Mouse (Mus musculus): ENCODE results near the gene Tango6. TPM values are rescaled to one million over a fixed set of nuclear protein-coding genes. Genes with fewer than 3 reads are reported as not detected.
"Not testable (repeated sequence)": the region's sequence is repeated elsewhere in the genome, so short reads cannot be mapped to it uniquely, and the experiment has no call there.

The Tango6 gene
- total RNA-seq, 2 experiments from 2014 or later = 6.5 to 6.9 TPM

- intact Hi-C loops (cut with DNase I) = loop anchor here (5.0 kb wide), 2 partner anchors 98 to 153 kb away; no protein-coding TSS in a partner anchor
- H3K27ac ChIP-seq = no peak overlapping the region
- peak overlapping the region; percentile 66 for H3K4me3 ChIP-seq
- DNase-seq (ENCODE audit: extremely low spot score in 1 of 2, low spot score in 2 of 2) = peak; percentile 69 to 71
- peak; percentile 49 for TF ChIP-seq CTCF (IDR thresholded peaks at IDR 0.05)
These were observed 187.9 kb downstream of the Tango6 start for GRCm38 (mm10) chr8:106870537-106871327.

GRCm38 (mm10) chr8:106871328-106871926 lies 188.6 kb downstream of the Tango6 start:
- intact Hi-C loops (cut with DNase I) = loop anchor here (5.0 kb wide), 2 partner anchors 99 to 154 kb away; no protein-coding TSS in a partner anchor
- DNase-seq (ENCODE audit: extremely low spot score in 1 of 2, low spot score in 2 of 2) = no peak
- Histone ChIP-seq H3K4me3 (peak overlapping the region; percentile 66), H3K27ac (no peak overlapping the region)
- no peak for TF ChIP-seq CTCF (IDR thresholded peaks at IDR 0.05)

DNA sequence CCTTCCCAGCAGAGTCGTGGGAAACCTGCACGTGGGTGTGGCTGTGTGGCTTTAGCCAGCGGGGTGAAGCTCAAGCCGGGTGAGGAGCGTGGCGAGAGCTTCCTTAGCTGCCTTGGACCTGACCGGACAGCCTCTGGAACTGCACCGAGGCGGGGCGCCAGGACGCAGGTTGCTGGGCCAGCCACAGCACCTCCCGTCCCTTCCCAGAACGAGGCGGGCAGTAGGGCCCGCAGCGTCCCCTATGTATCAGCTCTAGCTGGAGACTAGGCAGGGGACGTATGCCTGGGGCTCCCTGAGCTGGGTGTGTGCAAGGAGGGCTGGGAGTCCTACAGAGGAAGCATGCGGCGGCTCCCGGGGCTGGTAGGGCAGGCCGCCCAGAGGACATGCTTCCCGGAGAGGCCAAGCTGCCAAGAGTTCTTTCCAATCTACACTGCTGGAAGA lies 189.1 kb downstream of the Tango6 start:
- no peak; the same call in 1 of the 2 replicates for TF ChIP-seq CTCF (IDR thresholded peaks at IDR 0.05)
- no peak overlapping the region for H3K27ac ChIP-seq
- DNase-seq (ENCODE audit: extremely low spot score in 1 of 2, low spot score in 2 of 2) = peak; percentile 36 to 43
- H3K4me3 ChIP-seq = peak overlapping the region; percentile 66
- intact Hi-C loops (cut with DNase I) = loop anchor here (5.0 kb wide), 2 partner anchors 100 to 155 kb away; no protein-coding TSS in a partner anchor

DNA sequence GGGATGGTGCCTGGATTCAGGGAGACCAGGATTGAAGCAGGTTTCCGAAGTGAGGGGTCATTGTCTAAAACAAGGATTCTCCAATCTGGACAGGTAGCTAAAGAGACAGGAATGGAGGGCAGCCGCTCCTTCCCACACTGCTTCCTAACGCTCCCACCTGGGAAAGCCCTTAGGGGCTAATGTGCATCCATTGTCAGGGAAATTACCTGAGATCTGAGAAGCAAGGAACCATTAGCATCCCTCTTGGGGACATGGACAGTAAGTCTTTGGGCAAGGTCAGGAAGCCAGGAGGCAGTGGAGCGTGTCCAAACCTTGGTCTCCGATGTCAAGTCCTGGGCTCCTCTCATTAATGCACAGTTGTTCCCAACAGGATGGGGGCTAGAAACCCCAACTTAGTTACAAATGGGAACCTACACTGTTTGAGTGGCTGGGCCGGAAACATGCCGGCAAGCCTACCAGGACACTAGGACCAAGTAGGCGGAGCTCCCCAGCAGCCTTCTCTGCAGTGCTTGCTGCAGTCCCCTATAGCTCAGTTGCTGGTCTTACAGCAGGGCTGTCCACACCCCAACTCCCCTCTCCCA lies 189.7 kb downstream of the Tango6 start:
- no peak for DNase-seq (ENCODE audit: extremely low spot score in 1 of 2, low spot score in 2 of 2)
- TF ChIP-seq CTCF (IDR thresholded peaks at IDR 0.05) = no peak
- H3K27ac ChIP-seq = no peak overlapping the region
- intact Hi-C loops (cut with DNase I) = loop anchor here (5.0 kb wide), 2 partner anchors 100 to 155 kb away; no protein-coding TSS in a partner anchor
- peak overlapping the region; percentile 66 for H3K4me3 ChIP-seq

GRCm38 (mm10) chr8:106880121-106880707 lies 197.3 kb downstream of the Tango6 start:
- no peak overlapping the region for H3K4me3 ChIP-seq
- TF ChIP-seq CTCF (IDR thresholded peaks at IDR 0.05) = no peak
- intact Hi-C loops (cut with DNase I) = loop anchor here (10.0 kb wide), 1 partner anchor 465 kb away; the partner anchor contains the start of gene Zfp90
- DNase-seq (ENCODE audit: extremely low spot score in 1 of 2, low spot score in 2 of 2) = no peak
- no peak overlapping the region for H3K27ac ChIP-seq

- intact Hi-C loops (cut with DNase I) = loop anchor here (10.0 kb wide), 1 partner anchor 469 kb away; the partner anchor contains the start of gene Zfp90
- not testable (repeated sequence) for DNase-seq (ENCODE audit: extremely low spot score in 1 of 2, low spot score in 2 of 2); H3K27ac ChIP-seq; H3K4me3 ChIP-seq
These were observed 201.2 kb downstream of the Tango6 start for GRCm38 (mm10) chr8:106884094-106884493.

- H3K4me3 ChIP-seq; DNase-seq (ENCODE audit: extremely low spot score in 1 of 2, low spot score in 2 of 2); H3K27ac ChIP-seq: not testable (repeated sequence)
- intact Hi-C loops (cut with DNase I) = loop anchor here (5.0 to 10.0 kb wide), 2 partner anchors 188 to 470 kb away; partner anchors contain the start of gene Zfp90
These were observed 202.0 kb downstream of the Tango6 start for GRCm38 (mm10) chr8:106884826-106885400.

- no peak overlapping the region for H3K27ac ChIP-seq
- intact Hi-C loops (cut with DNase I) = loop anchor here (1.0 to 10.0 kb wide), 3 partner anchors 169 to 473 kb away; partner anchors contain the start of gene Zfp90
- no peak overlapping the region for H3K4me3 ChIP-seq
- TF ChIP-seq CTCF (IDR thresholded peaks at IDR 0.05) = peak; percentile 91
- peak; percentile 68 to 73 for DNase-seq (ENCODE audit: extremely low spot score in 1 of 2, low spot score in 2 of 2)
These were observed 204.7 kb downstream of the Tango6 start for GRCm38 (mm10) chr8:106887336-106888189.

- intact Hi-C loops (cut with DNase I) = loop anchor here (1.0 to 10.0 kb wide), 3 partner anchors 171 to 474 kb away; partner anchors contain the start of gene Zfp90
These were observed 205.9 kb downstream of the Tango6 start for GRCm38 (mm10) chr8:106888803-106889202.

GRCm38 (mm10) chr8:106892210-106892805 lies 209.4 kb downstream of the Tango6 start:
- intact Hi-C loops (cut with DNase I) = no loop called here
- Histone ChIP-seq H3K4me3 (peak overlapping the region; percentile 71), H3K27ac (no peak overlapping the region)
- no peak for DNase-seq (ENCODE audit: extremely low spot score in 1 of 2, low spot score in 2 of 2)
- no peak for TF ChIP-seq CTCF (IDR thresholded peaks at IDR 0.05)

More at GRCm38 (mm10) chr8:106888803-106889202, 205.9 kb downstream of the Tango6 start:
- no peak for DNase-seq (ENCODE audit: extremely low spot score in 1 of 2, low spot score in 2 of 2)
- no peak for TF ChIP-seq CTCF (IDR thresholded peaks at IDR 0.05)
- Histone ChIP-seq H3K27ac (no peak overlapping the region), H3K4me3 (no peak overlapping the region)
